Mouse (Mus musculus) liver, embryonic 15.5 days (tissue): Measurements from ENCODE around the gene Opn1mw. TPM values are rescaled to one million over a fixed set of nuclear protein-coding genes. Genes with fewer than 3 reads are reported as not detected.
"Not testable (repeated sequence)": the region's sequence is repeated elsewhere in the genome, so short reads cannot be mapped to it uniquely, and the experiment has no call there.

Experiments used
- ATAC-seq: fragments of 200-750 bp; cut with Nextera tagmentation; 2 replicates; pipeline ENCODE4 v1.8.0; 2017; ENCODE audit warnings: moderate number of reproducible peaks, mild to moderate bottlenecking, moderate library complexity; ENCODE audit not compliant: insufficient read depth
- H3K27ac ChIP-seq: fragments of 300-500 bp; sonication (generic); replicated peaks from 2 replicates; pipeline ENCODE4 v1.5.1; 2015; ENCODE audit warnings: mild to moderate bottlenecking, inconsistent platforms
- H3K27me3 ChIP-seq: fragments of 300-500 bp; sonication (generic); 2 replicates; pipeline ENCODE4 v1.6.1; 2015; ENCODE audit warnings: mild to moderate bottlenecking, inconsistent platforms
- H3K36me3 ChIP-seq: fragments of 300-500 bp; sonication (generic); replicated peaks from 2 replicates; pipeline ENCODE4 v1.6.1; 2015; ENCODE audit warnings: moderate library complexity, mild to moderate bottlenecking, inconsistent platforms
- H3K4me1 ChIP-seq: fragments of 300-500 bp; sonication (generic); replicated peaks from 2 replicates; pipeline ENCODE4 v1.6.1; 2015; ENCODE audit warnings: inconsistent platforms
- H3K4me2 ChIP-seq: fragments of 300-500 bp; sonication (generic); 2 replicates; pipeline ENCODE4 v1.6.1; 2015; ENCODE audit warnings: moderate library complexity, mild to moderate bottlenecking, inconsistent platforms
- H3K4me3 ChIP-seq: fragments of 300-500 bp; sonication (generic); replicated peaks from 2 replicates; pipeline ENCODE4 v1.5.1; 2015; ENCODE audit warnings: mild to moderate bottlenecking, inconsistent platforms
- H3K9ac ChIP-seq: fragments of 300-500 bp; sonication (generic); 2 replicates; pipeline ENCODE4 v1.6.1; 2015; ENCODE audit warnings: moderate library complexity, mild to moderate bottlenecking, inconsistent platforms
- H3K9me3 ChIP-seq: fragments of 300-500 bp; sonication (generic); replicated peaks from 2 replicates; pipeline ENCODE4 v1.6.1; 2016; ENCODE audit warnings: inconsistent platforms
- WGBS: fragments of 180-500 bp; shearing (Covaris S2); methylation state at CpG from one replicate; pipeline ENCODE4 v1.1.7; 2015; ENCODE audit warnings: mixed read lengths; ENCODE audit not compliant: insufficient replicate concordance; 5-methylcytosine and 5-hydroxymethylcytosine counted together
- polyA plus RNA-seq: library from polyadenylated mRNA; unstranded; fragments of >200 nt; fragmentation: Nextera tagmentation; extraction: Ambion mirVana; gene quantifications from 2 replicates; pipeline ENCODE4 v1.2.1, GENCODE M21; 2015

The Opn1mw gene
- polyA plus RNA-seq, 1 experiment from 2014 or later = not detected

DNA sequence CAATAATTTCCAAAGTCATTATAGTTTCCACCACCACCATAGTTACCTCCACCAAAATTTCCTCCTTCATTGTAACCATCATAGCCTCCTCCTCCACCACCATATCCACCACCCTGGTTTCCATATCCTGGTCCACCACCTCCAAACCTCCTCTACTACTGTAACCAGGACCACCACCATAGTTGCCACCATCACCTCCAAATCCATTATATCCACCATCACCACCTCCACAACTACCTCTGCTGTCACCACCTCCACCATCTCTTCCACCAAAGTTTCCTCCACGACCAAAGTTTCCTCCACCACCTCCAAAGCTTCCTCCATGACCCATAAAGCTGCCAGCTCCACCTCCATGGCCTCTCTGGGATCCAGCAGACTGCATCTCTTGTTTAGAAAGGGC lies 8.0 kb downstream of the Opn1mw start, which contains the start of gene Mecp2:
Gene Mecp2, minus strand, starts transcription at position 101 of the 400 bp plus-strand sequence.
- H3K4me2 ChIP-seq, H3K4me3 ChIP-seq, H3K27ac ChIP-seq, ATAC-seq, H3K9ac ChIP-seq, H3K4me1 ChIP-seq, H3K9me3 ChIP-seq, H3K27me3 ChIP-seq, H3K36me3 ChIP-seq: not testable (repeated sequence)
- 16% methylated on average over 1 of the region's 1 CpGs for WGBS

DNA sequence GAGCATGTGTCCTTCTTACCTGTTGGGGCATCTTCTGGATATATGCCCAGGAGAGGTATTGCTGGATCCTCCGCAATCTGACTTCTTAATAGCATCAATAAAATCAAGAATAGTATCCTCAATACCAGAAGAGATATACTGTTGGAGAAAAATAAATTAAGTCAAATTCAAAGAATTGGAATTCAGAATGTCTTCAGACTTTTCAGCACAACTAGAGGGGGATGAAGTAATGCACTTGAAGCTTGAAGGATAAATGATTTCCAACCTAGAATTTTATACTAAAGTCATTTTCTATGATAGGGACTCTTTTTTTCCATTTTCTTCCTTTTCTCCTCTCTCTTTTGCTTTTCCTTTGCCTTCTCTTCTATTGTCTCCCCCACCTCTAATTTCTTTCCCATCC lies 40.5 kb downstream of the Opn1mw start, which contains the start of gene Tex28:
Gene Tex28, minus strand, starts transcription at position 101 of the 400 bp plus-strand sequence.
- 78% methylated on average over 1 of the region's 1 CpGs for WGBS
- H3K4me1 ChIP-seq = no peaks in the 10 kb centered on the region
- no peaks in the 10 kb centered on the region for H3K9me3 ChIP-seq
- H3K27me3 ChIP-seq = no peaks in the 10 kb centered on the region
- H3K4me2 ChIP-seq = no peak within 1 kb of the TSS
- no peak for ATAC-seq
- H3K4me3 ChIP-seq = no peak within 1 kb of the TSS
- no peak within 1 kb of the TSS for H3K9ac ChIP-seq
- H3K27ac ChIP-seq = no peak within 1 kb of the TSS
- no peaks in the 10 kb centered on the region for H3K36me3 ChIP-seq

GRCm38 (mm10) chrX:74176959-74177358 lies 49.7 kb downstream of the Opn1mw start, which contains the start of gene Tktl1:
Gene Tktl1, plus strand, starts transcription at chrX:74177259.
- Histone ChIP-seq H3K9me3 (no peaks in the 10 kb centered on the region), H3K4me3 (no peak within 1 kb of the TSS), H3K27ac (no peak within 1 kb of the TSS), H3K4me2 (no peak within 1 kb of the TSS), H3K4me1 (no peaks in the 10 kb centered on the region), H3K9ac (no peak within 1 kb of the TSS), H3K27me3 (no peaks in the 10 kb centered on the region), H3K36me3 (no peaks in the 10 kb centered on the region)
- WGBS = 81% methylated on average over 17 of the region's 17 CpGs
- no peak for ATAC-seq

Other genes with a start within 250 kb of the Opn1mw start
- gene Avpr2, start 235.4 kb upstream of the Opn1mw start, polyA plus RNA-seq = 0.05 and 0.10 TPM in 2 replicates
- 0.21 and 0.26 TPM in 2 replicates for gene L1cam, start 231.4 kb upstream of the Opn1mw start, polyA plus RNA-seq
- 6.4 and 7.7 TPM in 2 replicates for gene Arhgap4, start 205.6 kb upstream of the Opn1mw start, polyA plus RNA-seq
- gene Naa10, start 205.5 kb upstream of the Opn1mw start, polyA plus RNA-seq = 72.4 and 79.2 TPM in 2 replicates
- gene Renbp, start 196.6 kb upstream of the Opn1mw start, polyA plus RNA-seq = 19.6 and 22.6 TPM in 2 replicates
- gene Hcfc1, start 161.1 kb upstream of the Opn1mw start, polyA plus RNA-seq = 29.6 and 30.7 TPM in 2 replicates
- 23.0 and 24.5 TPM in 2 replicates for gene Irak1, start 103.5 kb upstream of the Opn1mw start, polyA plus RNA-seq
- gene Mecp2, start 7.9 kb downstream of the Opn1mw start, polyA plus RNA-seq = 6.2 and 6.9 TPM in 2 replicates
- gene Tex28, start 40.4 kb downstream of the Opn1mw start, polyA plus RNA-seq = not detected in 2 replicates
- not detected in 2 replicates for gene Tktl1, start 49.8 kb downstream of the Opn1mw start, polyA plus RNA-seq
- gene Flna, start 122.4 kb downstream of the Opn1mw start, polyA plus RNA-seq = 41.6 and 47.6 TPM in 2 replicates
- gene Emd, start 127.2 kb downstream of the Opn1mw start, polyA plus RNA-seq = 8.0 and 8.5 TPM in 2 replicates
- gene Rpl10, start 143.3 kb downstream of the Opn1mw start, polyA plus RNA-seq = 356 and 378 TPM in 2 replicates
- 27.7 and 29.2 TPM in 2 replicates for gene Taz, start 154.4 kb downstream of the Opn1mw start, polyA plus RNA-seq
- gene Dnase1l1, start 154.9 kb downstream of the Opn1mw start, polyA plus RNA-seq = 24.5 and 25.2 TPM in 2 replicates
- 75.9 and 80.2 TPM in 2 replicates for gene Atp6ap1, start 169.6 kb downstream of the Opn1mw start, polyA plus RNA-seq
- gene Gdi1, start 177.5 kb downstream of the Opn1mw start, polyA plus RNA-seq = 48.8 and 56.7 TPM in 2 replicates
- gene Fam50a, start 185.6 kb downstream of the Opn1mw start, polyA plus RNA-seq = 28.5 and 28.8 TPM in 2 replicates
- gene Plxna3, start 201.6 kb downstream of the Opn1mw start, polyA plus RNA-seq = 1.1 and 1.5 TPM in 2 replicates
- 34.6 and 43.0 TPM in 2 replicates for gene Lage3, start 226.2 kb downstream of the Opn1mw start, polyA plus RNA-seq
- 37.3 and 38.8 TPM in 2 replicates for gene Ubl4a, start 245.8 kb downstream of the Opn1mw start, polyA plus RNA-seq
- gene Slc10a3, start 245.9 kb downstream of the Opn1mw start, polyA plus RNA-seq = 6.1 and 6.5 TPM in 2 replicates